Mouse (Mus musculus) midbrain, postnatal 0 days (tissue): ENCODE data around the gene Grcc10. TPM values are rescaled to one million over a fixed set of nuclear protein-coding genes. Genes with fewer than 3 reads are reported as not detected.
A peak's percentile ranks its signal among the peaks of the same experiment; 100 is the strongest.

ENCODE experiments used
- ATAC-seq: fragments of 200-750 bp; cut with Nextera tagmentation; 2 replicates; pipeline ENCODE4 v1.8.0; 2017; ENCODE audit warnings: moderate number of reproducible peaks, mild to moderate bottlenecking, moderate TSS enrichment, moderate library complexity; ENCODE audit not compliant: low FRiP score
- DNase-seq: peaks from one replicate; pipeline ENCODE4 v3.0.0-alpha.2; 2015; ENCODE audit warnings: low spot score
- H3K27ac ChIP-seq: fragments of 300-500 bp; sonication (generic); 2 replicates; pipeline ENCODE4 v1.5.1; 2014; ENCODE audit warnings: low read depth, mild to moderate bottlenecking, low read length, mixed read lengths
- H3K27me3 ChIP-seq: fragments of 300-500 bp; sonication (generic); 2 replicates; pipeline ENCODE4 v1.6.1; 2014; ENCODE audit warnings: low read length, control low read depth, mixed read lengths; ENCODE audit not compliant: insufficient read depth
- H3K36me3 ChIP-seq: fragments of 300-500 bp; sonication (generic); 2 replicates; pipeline ENCODE4 v1.6.1; 2014; ENCODE audit warnings: low read length, control low read depth, mixed read lengths; ENCODE audit not compliant: insufficient read depth
- H3K4me1 ChIP-seq: fragments of 300-500 bp; sonication (generic); 2 replicates; pipeline ENCODE4 v1.6.1; 2014; ENCODE audit warnings: mild to moderate bottlenecking, control low read depth, antibody characterized with exemption, low read length, mixed read lengths; ENCODE audit not compliant: insufficient read depth
- H3K4me2 ChIP-seq: fragments of 300-500 bp; sonication (generic); 2 replicates; pipeline ENCODE4 v1.6.1; 2014; ENCODE audit warnings: low read depth, mild to moderate bottlenecking, low read length, mixed read lengths; ENCODE audit not compliant: poor library complexity, severe bottlenecking
- H3K4me3 ChIP-seq: fragments of 300-500 bp; sonication (generic); 2 replicates; pipeline ENCODE4 v1.5.1; 2014; ENCODE audit warnings: low read depth, mild to moderate bottlenecking, low read length, moderate library complexity
- H3K9ac ChIP-seq: fragments of 300-500 bp; sonication (generic); replicated peaks from 2 replicates; pipeline ENCODE4 v1.6.1; 2014; ENCODE audit warnings: mild to moderate bottlenecking, low read length, moderate library complexity, mixed read lengths; ENCODE audit not compliant: poor library complexity, severe bottlenecking
- H3K9me3 ChIP-seq: fragments of 300-500 bp; sonication (generic); 2 replicates; pipeline ENCODE4 v1.6.1; 2016; ENCODE audit warnings: low read length, control low read depth
- CTCF ChIP-seq: IDR thresholded peaks from 2 replicates; pipeline ENCODE4 v1.5.1; 2016; ENCODE audit warnings: antibody characterized with exemption, mild to moderate bottlenecking
- WGBS: fragments of 180-500 bp; shearing (Covaris S2); extraction: QIAGEN DNeasy Blood & Tissue Kit; methylation state at CpG from one replicate; pipeline ENCODE4 v1.1.7; 2014; 5-methylcytosine and 5-hydroxymethylcytosine counted together
- polyA plus RNA-seq: library from polyadenylated mRNA; unstranded; fragments of >200 nt; fragmentation: Nextera tagmentation; extraction: Ambion mirVana; gene quantifications from 2 replicates; pipeline ENCODE4 v1.2.1, GENCODE M21; 2015
- total RNA-seq: library from RNA; depleted of rRNA; stranded (reverse); fragments of >200 nt; gene quantifications from 2 replicates; pipeline ENCODE4 v1.2.3, GENCODE M21; 2014

Grcc10 gene
- total and polyA plus RNA-seq, 2 experiments from 2014 or later, result 244 to 710 TPM

- no peaks in the 10 kb centered on the region for H3K9me3 ChIP-seq
- H3K27me3 ChIP-seq, result no peaks in the 10 kb centered on the region
- peak within 1 kb of the TSS; percentile 60 for H3K27ac ChIP-seq
- peak within 1 kb of the TSS; percentile 53 for H3K4me3 ChIP-seq
- peak; percentile 89 for ATAC-seq
- peaks cover 15% of the 10 kb centered on the region; the same call in 1 of the 2 replicates for H3K4me1 ChIP-seq
- TF ChIP-seq CTCF, result no peak
- WGBS, result 1% methylated on average over 53 of the region's 54 CpGs
- peak; percentile 82 for DNase-seq
- H3K36me3 ChIP-seq, result 0 out of 2 replicates have a peak, but pooled peaks cover 2% of the 10 kb centered on the region
- peak within 1 kb of the TSS; percentile 76 for H3K9ac ChIP-seq
- H3K4me2 ChIP-seq, result peak within 1 kb of the TSS; percentile 75
Measured at GRCm38 (mm10) chr6:124769101-124769765, 28.1 kb upstream of the Grcc10 start, which contains the start of gene Eno2. Gene Eno2, minus strand, starts transcription at chr6:124769673.

- ATAC-seq, result peak; percentile 2; the same call in 1 of the 2 replicates
- Histone ChIP-seq H3K4me1 (peaks cover 15% of the 10 kb centered on the region; the same call in 1 of the 2 replicates), H3K9ac (peak overlapping the region; percentile 76), H3K4me2 (peak overlapping the region; percentile 75), H3K4me3 (peak overlapping the region; percentile 53), H3K9me3 (no peaks in the 10 kb centered on the region), H3K27ac (peak overlapping the region; percentile 60), H3K27me3 (no peaks in the 10 kb centered on the region), H3K36me3 (0 out of 2 replicates have a peak, but pooled peaks cover 2% of the 10 kb centered on the region)
- no peak for TF ChIP-seq CTCF
- 6% methylated on average over 9 of the region's 9 CpGs for WGBS
- no peak for DNase-seq
Measured at GRCm38 (mm10) chr6:124768704-124769044, 27.5 kb upstream of the Grcc10 start.

DNA sequence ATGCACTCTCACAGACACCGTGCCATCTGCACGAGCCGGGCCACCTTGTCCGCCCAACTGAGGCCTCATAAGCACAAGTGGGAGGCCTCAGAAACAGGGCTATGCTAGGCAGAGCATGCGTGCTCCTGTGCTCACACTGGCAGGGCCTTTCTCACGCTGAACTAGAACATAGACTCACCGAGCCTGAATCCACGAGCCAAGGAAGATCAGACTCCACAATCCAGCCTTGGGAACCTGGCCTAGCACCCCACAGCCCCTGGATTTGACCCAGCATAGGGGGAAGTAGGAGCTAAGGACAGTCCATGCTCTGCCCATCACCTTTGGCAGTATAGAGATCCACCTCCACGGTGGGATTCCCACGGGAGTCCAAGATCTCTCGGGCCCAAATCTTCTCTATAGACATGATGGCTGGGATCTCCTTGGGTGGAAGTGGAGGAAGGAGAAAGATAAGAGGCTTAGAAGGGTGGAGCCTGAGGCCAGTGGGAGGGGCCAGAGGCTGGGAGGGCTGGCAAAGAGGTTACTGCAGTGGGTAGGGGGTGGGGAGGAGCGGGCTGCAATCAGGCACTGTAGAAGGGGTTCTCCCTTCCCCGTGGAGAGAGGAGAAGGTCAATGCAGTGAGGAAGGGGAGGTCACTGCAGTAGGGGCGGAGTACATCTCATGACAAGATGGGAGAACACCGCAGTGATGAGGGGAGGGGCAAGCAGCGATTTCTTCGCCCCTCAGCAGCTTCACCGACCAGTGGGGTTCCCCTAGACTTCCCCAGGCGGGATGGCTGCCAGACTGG lies 26.9 kb upstream of the Grcc10 start:
- H3K36me3 ChIP-seq, result 0 out of 2 replicates have a peak, but pooled peaks cover 2% of the 10 kb centered on the region
- peak; percentile 54 for DNase-seq
- H3K4me2 ChIP-seq, result peak overlapping the region; percentile 75
- peak overlapping the region; percentile 53 for H3K4me3 ChIP-seq
- H3K9me3 ChIP-seq, result no peaks in the 10 kb centered on the region
- ATAC-seq, result peak; percentile 24
- H3K27me3 ChIP-seq, result no peaks in the 10 kb centered on the region
- H3K27ac ChIP-seq, result peak overlapping the region; percentile 60
- 24% methylated on average over 19 of the region's 19 CpGs for WGBS
- H3K4me1 ChIP-seq, result peaks cover 15% of the 10 kb centered on the region; the same call in 1 of the 2 replicates
- TF ChIP-seq CTCF, result no peak
- H3K9ac ChIP-seq, result peak overlapping the region; percentile 76

GRCm38 (mm10) chr6:124767536-124767919 lies 26.4 kb upstream of the Grcc10 start:
- Histone ChIP-seq H3K9me3 (no peaks in the 10 kb centered on the region), H3K36me3 (peaks cover 7% of the 10 kb centered on the region; the same call in 1 of the 2 replicates), H3K27me3 (no peaks in the 10 kb centered on the region), H3K9ac (peak overlapping the region; percentile 76), H3K4me1 (peaks cover 15% of the 10 kb centered on the region; the same call in 1 of the 2 replicates), H3K4me3 (peak overlapping the region; percentile 53; the same call in 1 of the 2 replicates), H3K4me2 (peak overlapping the region; percentile 75), H3K27ac (peak overlapping the region; percentile 60)
- WGBS, result 32% methylated on average over 4 of the region's 4 CpGs
- DNase-seq (no peak), ATAC-seq (no peak)
- TF ChIP-seq CTCF, result no peak

DNA sequence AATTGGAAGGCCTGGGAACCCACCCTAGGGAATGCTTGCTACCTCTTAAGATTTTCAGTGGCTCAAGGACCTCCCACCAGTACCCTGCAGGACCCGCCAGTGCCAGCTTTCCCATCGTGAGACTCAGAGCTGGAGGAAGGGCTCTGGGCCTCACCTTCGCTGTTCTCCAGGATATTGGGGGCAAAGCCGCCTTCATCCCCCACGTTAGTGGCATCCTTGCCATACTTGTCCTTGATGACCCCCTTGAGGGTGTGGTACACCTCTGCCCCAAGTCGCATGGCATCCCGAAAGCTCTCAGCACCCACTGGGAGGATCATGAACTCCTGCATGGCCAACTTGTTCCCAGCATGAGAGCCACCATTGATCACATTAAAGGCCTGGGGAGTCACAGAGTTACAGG lies 24.8 kb upstream of the Grcc10 start:
- ATAC-seq (no peak), DNase-seq (no peak)
- TF ChIP-seq CTCF, result no peak
- H3K4me2 ChIP-seq, result no peak overlapping the region
- H3K36me3 ChIP-seq, result peaks cover 11% of the 10 kb centered on the region
- H3K9me3 ChIP-seq, result no peaks in the 10 kb centered on the region
- H3K27me3 ChIP-seq, result no peaks in the 10 kb centered on the region
- H3K4me3 ChIP-seq, result no peak overlapping the region
- no peak overlapping the region for H3K27ac ChIP-seq
- H3K9ac ChIP-seq, result no peak overlapping the region
- 83% methylated on average over 7 of the region's 7 CpGs for WGBS
- H3K4me1 ChIP-seq, result peaks cover 15% of the 10 kb centered on the region; the same call in 1 of the 2 replicates

- Histone ChIP-seq H3K4me1 (peaks cover 23% of the 10 kb centered on the region), H3K9ac (no peak overlapping the region), H3K27ac (peak overlapping the region; percentile 97; the same call in 1 of the 2 replicates), H3K4me2 (no peak overlapping the region), H3K4me3 (no peak overlapping the region), H3K27me3 (no peaks in the 10 kb centered on the region), H3K36me3 (peaks cover 14% of the 10 kb centered on the region), H3K9me3 (no peaks in the 10 kb centered on the region)
- ATAC-seq, result no peak
- peak; percentile 79 for TF ChIP-seq CTCF
- peak; percentile 75 for DNase-seq
- WGBS, result 8% methylated on average over 5 of the region's 5 CpGs
Measured at GRCm38 (mm10) chr6:124759259-124759658, 18.1 kb upstream of the Grcc10 start.
